Mouse (Mus musculus): Measurements from ENCODE around the gene Plekhg5. TPM values are rescaled to one million over a fixed set of nuclear protein-coding genes. Genes with fewer than 3 reads are reported as not detected.

Gene Plekhg5
- total RNA-seq, 1 experiment from 2014 or later: 5.6 TPM

GRCm38 (mm10) chr4:152092751-152093293 lies 20.5 kb downstream of the Plekhg5 start:
- no peak for ATAC-seq (replicated peaks; ENCODE audit: insufficient number of reproducible peaks, low FRiP score, low TSS enrichment, poor library complexity, severe bottlenecking)

DNA sequence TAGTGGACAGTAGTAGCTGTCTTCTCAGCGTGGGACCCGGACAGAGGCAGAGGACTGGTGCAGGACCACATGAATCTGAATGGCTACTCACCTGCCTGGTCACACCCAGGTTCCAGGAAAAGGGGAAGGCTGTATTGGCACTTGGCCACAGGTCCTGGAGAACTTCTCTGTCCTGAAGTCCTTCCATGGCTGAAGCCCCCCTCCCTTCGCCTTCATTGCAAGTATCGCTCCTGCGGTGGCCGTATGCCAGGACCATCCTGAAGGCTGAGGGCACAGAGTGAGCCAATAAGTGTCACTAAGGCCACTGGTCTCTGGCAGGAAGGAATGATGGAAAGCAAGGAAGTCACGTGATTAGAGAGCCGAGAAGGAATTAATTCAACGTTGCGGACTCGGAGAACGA lies 21.9 kb downstream of the Plekhg5 start:
- no peak for ATAC-seq (replicated peaks; ENCODE audit: insufficient number of reproducible peaks, low FRiP score, low TSS enrichment, poor library complexity, severe bottlenecking)

DNA sequence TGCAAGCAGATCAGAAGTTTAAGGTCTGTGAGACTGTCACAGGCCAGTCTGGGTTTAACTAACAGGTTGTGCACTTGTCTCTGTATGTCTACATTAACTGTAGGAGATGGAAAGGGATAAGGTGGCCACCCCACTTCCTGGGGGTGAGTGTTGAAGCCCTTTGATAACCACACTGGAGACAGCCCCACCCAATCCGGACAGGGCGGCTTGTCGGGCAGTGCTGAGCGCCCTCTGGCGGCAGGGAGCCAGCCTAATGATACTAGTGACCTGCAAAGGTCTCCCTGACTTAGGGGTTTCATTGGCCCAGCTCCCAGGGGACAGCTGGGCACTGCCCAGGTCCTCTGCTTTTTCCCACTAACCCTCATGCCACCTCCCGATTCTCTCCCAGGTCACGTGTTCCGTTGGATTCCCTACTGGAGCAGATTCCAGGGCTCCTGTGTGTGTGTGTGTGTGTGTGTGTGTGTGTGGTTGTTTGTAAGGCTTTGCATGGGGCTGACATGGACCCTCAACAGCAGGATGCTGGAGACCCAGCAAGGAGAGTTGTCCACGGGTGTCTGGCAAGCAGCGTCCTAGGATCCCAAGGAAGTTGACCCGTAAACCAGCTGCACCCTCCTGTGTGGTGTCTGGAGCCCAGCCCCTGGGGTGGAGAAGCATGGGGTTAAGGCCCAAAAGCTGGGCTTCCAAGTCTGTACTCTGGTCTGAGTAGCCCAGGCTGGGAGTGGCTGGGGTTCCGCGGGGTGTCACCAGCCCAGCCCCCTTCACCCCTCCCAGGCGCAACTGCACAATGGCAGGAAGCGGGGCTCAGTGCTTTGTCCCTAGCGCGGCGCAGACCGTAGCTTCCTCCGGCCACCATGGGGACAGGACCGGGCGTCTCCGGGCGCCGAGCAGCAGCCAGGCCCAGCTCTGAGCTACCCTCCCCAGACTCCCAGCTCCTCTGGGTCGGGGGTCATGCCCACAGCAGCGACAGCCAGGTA lies 23.9 kb downstream of the Plekhg5 start:
- peak; percentile 80 for ATAC-seq (replicated peaks; ENCODE audit: insufficient number of reproducible peaks, low FRiP score, low TSS enrichment, poor library complexity, severe bottlenecking)

GRCm38 (mm10) chr4:152096927-152097326 lies 24.6 kb downstream of the Plekhg5 start:
- ATAC-seq (replicated peaks; ENCODE audit: insufficient number of reproducible peaks, low FRiP score, low TSS enrichment, poor library complexity, severe bottlenecking): no peak

- no peak for ATAC-seq (replicated peaks; ENCODE audit: insufficient number of reproducible peaks, low FRiP score, low TSS enrichment, poor library complexity, severe bottlenecking)
Observed at GRCm38 (mm10) chr4:152097911-152098799, 25.9 kb downstream of the Plekhg5 start.

DNA sequence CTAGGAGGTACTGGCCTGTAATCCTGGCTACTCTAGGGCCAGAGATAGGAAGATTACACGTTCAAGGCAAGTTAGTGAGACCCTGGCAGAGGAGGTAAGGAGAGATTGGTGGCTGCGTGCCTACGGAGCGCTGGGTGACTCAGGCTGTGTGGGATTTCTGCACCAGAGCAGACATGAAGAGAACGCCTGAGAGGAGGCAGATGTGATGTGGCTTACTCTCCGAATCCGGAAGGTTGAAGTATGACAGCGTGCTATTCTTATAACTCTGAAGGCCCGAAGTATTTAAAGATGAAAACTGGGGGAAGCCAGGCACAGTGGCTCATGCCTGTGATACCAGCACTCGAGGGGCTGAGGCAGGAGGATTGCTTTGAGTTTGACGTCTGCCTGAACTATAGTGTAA lies 28.2 kb downstream of the Plekhg5 start:
- no peak for ATAC-seq (replicated peaks; ENCODE audit: insufficient number of reproducible peaks, low FRiP score, low TSS enrichment, poor library complexity, severe bottlenecking)

GRCm38 (mm10) chr4:152101081-152101653 lies 28.9 kb downstream of the Plekhg5 start:
- ATAC-seq (replicated peaks; ENCODE audit: insufficient number of reproducible peaks, low FRiP score, low TSS enrichment, poor library complexity, severe bottlenecking): no peak

- no peak for ATAC-seq (replicated peaks; ENCODE audit: insufficient number of reproducible peaks, low FRiP score, low TSS enrichment, poor library complexity, severe bottlenecking)
Observed at GRCm38 (mm10) chr4:152101921-152102320, 29.6 kb downstream of the Plekhg5 start.

GRCm38 (mm10) chr4:152103025-152103424 lies 30.7 kb downstream of the Plekhg5 start:
- peak; percentile 62 for ATAC-seq (replicated peaks; ENCODE audit: insufficient number of reproducible peaks, low FRiP score, low TSS enrichment, poor library complexity, severe bottlenecking)

DNA sequence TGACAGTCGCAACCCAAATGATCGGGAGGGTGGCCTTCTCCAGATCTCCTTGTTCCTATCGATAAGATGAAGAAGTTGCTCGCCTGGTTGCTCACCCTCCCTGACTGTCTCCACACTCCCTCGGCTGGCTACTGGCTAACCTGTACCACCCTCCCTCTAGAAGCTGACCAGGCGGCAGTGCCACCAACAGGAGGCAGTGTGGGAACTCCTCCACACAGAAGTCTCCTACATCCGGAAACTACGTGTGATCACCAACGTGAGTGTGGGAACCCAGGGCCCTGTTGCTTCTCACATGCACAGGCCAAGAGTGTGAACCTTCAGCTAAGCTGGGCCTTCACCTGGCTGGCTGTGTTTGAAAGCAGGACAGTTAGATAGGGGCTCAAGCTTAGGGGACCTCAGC lies 34.4 kb downstream of the Plekhg5 start:
- no peak for ATAC-seq (replicated peaks; ENCODE audit: insufficient number of reproducible peaks, low FRiP score, low TSS enrichment, poor library complexity, severe bottlenecking)

GRCm38 (mm10) chr4:152107493-152107892 lies 35.2 kb downstream of the Plekhg5 start:
- ATAC-seq (replicated peaks; ENCODE audit: insufficient number of reproducible peaks, low FRiP score, low TSS enrichment, poor library complexity, severe bottlenecking): no peak

- ATAC-seq (replicated peaks; ENCODE audit: insufficient number of reproducible peaks, low FRiP score, low TSS enrichment, poor library complexity, severe bottlenecking): no peak
Observed at GRCm38 (mm10) chr4:152107971-152108509, 35.7 kb downstream of the Plekhg5 start.

DNA sequence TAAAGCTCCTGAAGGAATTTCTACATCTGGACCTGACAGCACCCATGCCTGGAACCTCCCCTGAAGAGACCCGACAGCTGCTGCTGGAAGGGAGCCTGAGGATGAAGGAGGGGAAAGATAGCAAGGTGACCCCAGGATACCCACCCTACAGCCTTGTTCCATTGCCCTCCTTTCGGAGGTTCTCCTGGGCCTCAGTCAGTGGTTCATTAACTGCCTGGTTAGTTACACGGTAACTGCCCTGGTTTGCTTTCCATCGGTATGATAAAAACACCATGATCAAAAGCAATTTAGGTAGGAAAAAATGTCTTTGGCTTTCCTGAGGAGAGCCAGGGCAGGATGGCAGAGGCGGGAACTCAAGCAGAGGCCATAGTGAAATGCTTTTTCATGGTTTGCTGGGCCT lies 36.4 kb downstream of the Plekhg5 start:
- ATAC-seq (replicated peaks; ENCODE audit: insufficient number of reproducible peaks, low FRiP score, low TSS enrichment, poor library complexity, severe bottlenecking): no peak

DNA sequence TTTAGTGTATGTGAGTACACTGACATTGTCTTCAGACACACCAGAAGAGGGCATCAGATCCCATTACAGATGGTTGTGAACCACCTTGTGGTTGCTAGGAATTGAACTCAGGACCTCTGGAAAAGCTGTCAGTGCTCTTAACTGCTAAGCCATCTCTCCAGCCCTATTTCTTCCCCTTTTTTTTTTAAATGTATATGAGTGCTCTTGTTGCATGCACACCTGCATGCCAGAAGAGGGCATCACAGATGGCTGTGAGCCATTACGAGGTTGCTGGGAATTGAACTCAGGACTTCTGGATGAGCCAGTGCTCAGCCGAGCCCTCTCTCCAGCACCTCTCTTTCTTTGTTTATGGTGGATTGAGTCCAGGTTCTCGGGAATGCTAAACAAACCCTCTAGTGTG lies 37.2 kb downstream of the Plekhg5 start:
- ATAC-seq (replicated peaks; ENCODE audit: insufficient number of reproducible peaks, low FRiP score, low TSS enrichment, poor library complexity, severe bottlenecking): no peak

DNA sequence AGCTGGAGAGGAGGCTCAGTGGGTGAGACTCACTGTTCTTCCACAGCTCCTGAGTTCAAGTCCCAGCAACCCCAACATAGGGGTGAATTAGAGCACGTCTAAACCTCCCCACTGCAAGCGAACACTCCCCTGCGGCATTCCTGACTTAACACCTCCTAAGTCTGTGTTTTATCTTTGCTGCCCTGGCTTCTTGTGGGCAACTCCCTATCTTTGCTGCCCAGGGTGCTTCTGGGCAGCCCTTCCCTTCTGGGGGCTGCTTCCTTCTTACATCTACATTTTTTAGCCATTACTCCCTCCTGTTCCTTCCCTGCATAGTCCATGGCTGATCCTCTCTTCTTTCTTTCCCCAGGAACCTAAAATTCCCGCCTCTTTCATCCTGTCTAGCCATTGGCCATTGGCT lies 38.4 kb downstream of the Plekhg5 start:
- no peak for ATAC-seq (replicated peaks; ENCODE audit: insufficient number of reproducible peaks, low FRiP score, low TSS enrichment, poor library complexity, severe bottlenecking)

DNA sequence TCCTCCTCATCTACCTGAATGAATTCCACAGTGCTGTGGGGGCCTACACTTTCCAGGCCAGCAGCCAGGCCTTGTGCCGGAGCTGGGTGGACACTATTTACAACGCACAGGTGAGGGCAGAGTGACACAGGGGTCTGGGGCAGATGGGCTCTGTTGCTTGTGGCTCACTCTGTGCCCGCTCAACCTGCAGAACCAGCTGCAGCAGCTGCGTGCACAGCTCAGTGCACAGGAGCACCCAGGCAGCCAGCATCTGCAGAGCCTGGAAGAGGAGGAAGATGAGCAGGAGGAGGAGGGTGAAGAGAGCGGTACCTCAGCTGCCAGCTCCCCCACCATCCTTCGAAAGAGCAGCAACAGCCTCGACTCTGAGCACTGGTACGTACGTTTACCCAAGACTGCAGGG lies 40.0 kb downstream of the Plekhg5 start:
- no peak for ATAC-seq (replicated peaks; ENCODE audit: insufficient number of reproducible peaks, low FRiP score, low TSS enrichment, poor library complexity, severe bottlenecking)

DNA sequence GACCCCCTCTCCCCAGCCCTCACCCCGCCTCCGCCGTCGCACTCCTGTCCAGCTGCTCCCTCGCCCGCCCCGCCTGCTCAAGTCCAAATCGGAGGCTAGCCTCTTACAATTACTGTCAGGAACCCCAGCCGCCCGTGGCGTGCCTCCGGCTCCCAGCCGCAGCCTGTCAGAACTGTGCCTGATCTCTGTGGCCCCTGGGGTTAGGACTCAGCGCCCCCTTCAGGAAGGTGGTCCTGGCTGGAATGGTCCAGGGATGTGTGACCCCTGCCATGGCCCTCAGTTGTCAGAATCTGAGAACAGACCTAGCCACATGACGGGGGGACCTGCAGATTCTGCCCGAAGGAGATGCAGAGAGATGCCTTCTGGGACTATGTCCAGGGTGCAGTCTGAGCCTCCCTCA lies 41.8 kb downstream of the Plekhg5 start:
- no peak for ATAC-seq (replicated peaks; ENCODE audit: insufficient number of reproducible peaks, low FRiP score, low TSS enrichment, poor library complexity, severe bottlenecking)

- no peak for ATAC-seq (replicated peaks; ENCODE audit: insufficient number of reproducible peaks, low FRiP score, low TSS enrichment, poor library complexity, severe bottlenecking)
Observed at GRCm38 (mm10) chr4:152115921-152116612, 43.8 kb downstream of the Plekhg5 start, which contains the start of gene Tnfrsf25. Gene Tnfrsf25, plus strand, starts transcription at chr4:152115934.
